Mouse (Mus musculus): ENCODE data around the gene Skap2.

Skap2 gene

DNA sequence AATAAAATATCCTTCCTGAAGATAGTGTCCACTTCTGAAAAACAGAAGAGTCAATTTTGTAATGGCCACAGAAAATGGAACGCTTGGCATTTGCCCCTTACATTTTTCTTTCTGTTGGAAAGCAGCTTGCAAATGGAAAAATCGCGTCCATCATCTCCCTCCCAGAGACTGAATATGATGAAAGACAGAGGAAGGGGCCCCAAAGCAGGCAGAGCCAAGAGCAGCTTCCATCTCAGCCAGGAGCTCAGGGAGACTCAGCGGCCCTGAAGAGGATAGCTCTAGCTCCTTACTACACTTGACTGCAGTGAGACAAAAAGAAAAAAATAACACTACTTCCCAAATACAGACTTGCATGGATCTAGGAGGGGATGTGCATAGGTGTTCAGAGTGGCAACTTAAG, 122.5 kb downstream of the Skap2 start:
- DNase-seq (ENCODE audit: low spot score in 2 of 2), result no peak

GRCm38 (mm10) chr6:51886902-51887431, 125.4 kb downstream of the Skap2 start:
- DNase-seq (ENCODE audit: low spot score in 2 of 2), result no peak

GRCm38 (mm10) chr6:51882880-51883274, 129.5 kb downstream of the Skap2 start:
- DNase-seq (ENCODE audit: low spot score in 2 of 2), result no peak

DNA sequence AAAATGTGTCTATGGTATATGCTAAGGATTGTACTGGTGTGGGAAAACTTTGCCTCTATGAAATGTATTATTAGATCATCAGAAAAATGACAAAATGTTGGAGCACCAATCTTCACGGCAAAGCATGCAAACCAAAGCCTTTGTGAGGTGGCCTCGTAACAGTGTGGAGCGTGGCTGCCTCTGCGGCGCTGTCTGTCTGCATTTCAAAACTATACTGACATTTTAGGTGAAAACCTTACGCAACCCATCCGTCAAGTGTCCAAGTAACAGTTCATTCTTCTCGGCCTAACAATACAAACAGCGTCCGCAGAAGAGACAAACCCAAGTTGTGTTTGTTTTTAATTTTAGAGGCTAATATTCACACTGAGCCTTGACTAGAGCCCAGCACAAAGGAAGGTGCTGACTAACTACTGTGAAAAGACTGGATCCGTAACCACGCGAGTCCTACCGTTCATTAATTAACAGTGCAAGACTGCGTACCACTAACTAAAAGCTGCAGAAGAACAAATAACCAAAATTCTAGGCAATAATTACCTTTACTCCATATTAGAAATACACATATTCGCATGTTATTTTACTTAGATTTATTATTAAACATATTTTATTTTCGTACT, 130.0 kb downstream of the Skap2 start:
- no peak for DNase-seq (ENCODE audit: low spot score in 2 of 2)

DNA sequence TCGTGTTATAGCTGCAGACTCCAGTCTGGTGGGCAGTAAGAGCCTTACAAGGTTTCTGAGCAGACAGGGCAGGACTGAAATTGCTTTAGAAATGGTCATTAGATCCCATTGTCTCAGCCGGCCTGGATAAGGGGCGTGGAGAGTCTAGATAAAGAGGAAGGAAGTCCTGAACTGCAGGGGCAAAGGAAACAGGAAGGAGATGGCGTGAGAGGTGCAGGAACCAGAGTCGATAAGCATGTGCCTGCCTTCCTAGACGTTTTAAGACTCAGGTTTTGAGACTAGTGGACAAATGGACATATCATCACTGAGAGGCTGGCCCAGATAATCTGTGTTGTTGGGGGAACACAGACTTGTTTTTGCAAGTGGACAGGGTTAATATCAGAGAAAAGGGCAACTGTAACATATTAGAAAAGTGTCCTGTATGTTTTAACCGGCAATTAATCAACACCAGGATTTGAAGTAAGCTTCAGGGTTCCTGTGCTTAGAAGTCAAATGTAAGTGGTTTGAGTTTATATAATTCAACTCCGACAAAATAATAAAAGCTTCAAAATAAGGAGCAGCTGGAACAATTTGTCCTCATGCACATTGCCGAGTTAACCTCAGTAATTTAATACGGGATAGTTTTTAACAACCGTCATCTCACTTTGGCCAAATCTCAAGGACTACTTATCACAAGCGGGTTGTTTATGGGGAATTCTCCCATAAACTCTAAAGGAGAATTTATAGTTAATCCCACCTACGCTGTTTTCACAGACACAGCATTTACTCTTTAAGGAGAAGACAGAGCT, 131.0 kb downstream of the Skap2 start:
- no peak for DNase-seq (ENCODE audit: low spot score in 2 of 2)

DNA sequence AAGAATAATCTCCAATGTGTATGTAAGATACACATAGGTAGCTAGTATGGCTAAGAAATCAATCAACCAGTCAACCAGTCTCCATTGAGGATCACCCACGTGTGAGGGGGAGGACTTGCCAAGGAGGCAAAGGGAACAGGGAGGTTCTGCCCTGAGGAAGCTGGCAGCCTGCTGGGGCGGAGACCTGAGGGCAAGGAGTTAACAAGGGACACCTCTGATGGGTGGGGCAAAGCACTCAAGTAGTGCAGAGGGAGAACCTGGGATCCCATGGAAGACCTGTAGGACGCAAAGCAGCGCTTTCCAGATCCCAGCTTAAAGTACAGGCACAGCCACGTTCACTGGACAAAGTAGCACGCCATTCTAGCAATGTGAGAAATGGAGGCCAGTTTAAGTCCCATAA, 131.6 kb downstream of the Skap2 start:
- DNase-seq (ENCODE audit: low spot score in 2 of 2), result no peak

DNA sequence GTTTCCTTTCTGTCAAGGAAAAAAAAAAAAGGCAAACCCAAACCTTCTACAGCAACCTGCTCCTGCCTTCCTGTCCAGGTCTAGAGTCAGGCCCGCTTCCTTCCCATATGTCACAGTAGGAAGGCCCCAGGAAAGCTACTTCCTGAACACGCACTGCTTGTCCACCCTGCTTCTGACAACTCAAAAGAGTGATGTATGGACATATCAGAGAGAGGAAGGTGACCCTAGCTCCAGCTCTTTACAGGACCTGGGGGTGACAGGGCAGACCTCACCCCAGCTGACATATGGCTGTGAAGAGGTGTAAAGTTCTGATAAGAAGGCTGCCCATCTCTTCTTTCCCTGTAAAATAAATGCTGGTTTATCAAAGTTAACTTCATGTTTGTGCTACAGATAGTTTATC, 133.8 kb downstream of the Skap2 start:
- no peak for DNase-seq (ENCODE audit: low spot score in 2 of 2)

DNA sequence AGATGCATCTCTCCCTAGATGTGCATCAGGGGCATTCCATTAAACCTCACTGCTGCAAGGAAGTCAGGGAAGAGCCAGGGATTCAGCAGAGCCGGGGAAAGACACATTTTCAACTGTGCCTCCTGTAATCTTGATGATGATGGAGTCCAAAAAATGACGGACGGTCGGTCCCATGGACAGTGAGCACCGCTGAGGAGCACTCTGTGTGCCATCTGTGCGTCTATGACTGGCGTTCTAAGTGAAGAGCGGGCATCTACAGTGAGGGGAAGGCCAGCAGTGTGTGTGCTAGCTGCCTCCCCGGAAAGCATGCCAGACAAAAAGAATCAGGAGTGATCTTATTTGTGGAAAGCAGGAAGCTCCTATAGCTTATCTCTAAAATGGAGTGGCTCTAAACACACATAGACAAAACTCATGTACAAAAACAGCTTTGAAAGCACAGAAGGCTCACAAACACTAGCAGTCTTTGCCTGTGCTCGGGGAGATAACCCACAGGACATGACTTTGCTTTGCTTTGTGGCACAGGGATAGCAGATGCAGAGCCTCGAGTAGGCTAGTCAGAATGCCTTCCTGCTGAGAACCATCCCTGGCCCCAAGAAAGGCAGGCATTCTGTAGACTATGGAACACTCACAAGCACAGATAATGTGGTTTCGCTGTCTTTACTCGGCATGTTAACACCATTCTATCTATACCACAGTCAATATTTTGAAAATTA, 135.4 kb downstream of the Skap2 start:
- no peak for DNase-seq (ENCODE audit: low spot score in 2 of 2)

DNA sequence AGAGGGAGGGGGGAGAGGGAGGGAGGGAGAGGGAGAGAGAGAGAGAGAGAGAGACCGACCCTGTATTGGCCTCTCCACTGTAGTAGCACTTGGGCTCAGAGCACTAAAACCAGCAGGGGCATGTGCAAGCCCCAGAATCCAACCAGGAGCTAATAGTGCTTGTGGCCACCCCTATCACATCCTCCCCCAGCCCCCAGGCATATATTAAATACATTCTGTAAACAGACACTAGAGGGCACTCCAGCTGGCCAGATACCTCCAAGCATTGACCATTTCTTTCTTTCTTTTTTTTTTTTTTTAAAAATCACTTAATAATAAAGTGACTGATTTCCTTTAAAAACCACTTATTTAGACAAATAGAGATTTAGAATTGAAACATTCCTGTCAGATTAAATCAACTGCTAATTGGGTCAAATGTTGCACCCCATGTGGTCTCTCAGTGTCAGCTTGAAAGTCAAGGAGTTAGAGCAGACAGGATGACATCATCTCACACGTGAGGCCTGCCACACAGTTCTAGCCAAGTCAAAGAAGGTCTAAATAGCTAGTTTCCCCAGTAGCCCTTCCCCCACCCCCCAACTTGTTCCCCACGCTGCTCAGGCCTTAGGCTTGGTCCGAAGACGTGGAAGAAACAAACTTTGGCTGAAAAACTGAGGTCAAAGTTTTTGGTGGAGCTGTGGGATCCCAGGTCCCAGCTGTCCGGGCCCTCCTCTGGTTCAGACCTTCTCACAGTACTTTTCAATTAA, 136.3 kb downstream of the Skap2 start:
- DNase-seq (ENCODE audit: low spot score in 2 of 2), result no peak

GRCm38 (mm10) chr6:51874035-51874434, 138.3 kb downstream of the Skap2 start:
- DNase-seq (ENCODE audit: low spot score in 2 of 2), result no peak

- no peak for DNase-seq (ENCODE audit: low spot score in 2 of 2)
These were observed 141.2 kb downstream of the Skap2 start for GRCm38 (mm10) chr6:51871135-51871534.

DNA sequence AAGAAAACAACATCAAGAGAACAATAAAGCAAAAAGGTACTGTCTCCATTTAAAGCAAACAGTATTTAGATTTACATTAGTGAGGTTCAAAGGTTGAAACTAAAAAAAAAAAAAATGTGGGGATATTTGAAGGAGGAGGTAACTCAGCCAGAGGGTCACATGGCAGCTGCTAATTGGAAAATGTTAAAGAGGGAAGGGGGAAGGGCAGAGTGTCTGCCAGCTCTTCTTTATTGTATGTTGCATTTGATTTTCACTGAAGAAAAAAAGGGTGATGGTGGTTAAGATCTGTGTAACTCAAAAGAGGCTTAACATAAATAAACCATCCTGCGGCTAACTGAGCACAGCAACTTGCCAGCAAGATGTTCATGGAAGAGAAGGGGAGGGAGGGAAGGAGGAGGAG, 142.1 kb downstream of the Skap2 start:
- no peak for DNase-seq (ENCODE audit: low spot score in 2 of 2)

DNA sequence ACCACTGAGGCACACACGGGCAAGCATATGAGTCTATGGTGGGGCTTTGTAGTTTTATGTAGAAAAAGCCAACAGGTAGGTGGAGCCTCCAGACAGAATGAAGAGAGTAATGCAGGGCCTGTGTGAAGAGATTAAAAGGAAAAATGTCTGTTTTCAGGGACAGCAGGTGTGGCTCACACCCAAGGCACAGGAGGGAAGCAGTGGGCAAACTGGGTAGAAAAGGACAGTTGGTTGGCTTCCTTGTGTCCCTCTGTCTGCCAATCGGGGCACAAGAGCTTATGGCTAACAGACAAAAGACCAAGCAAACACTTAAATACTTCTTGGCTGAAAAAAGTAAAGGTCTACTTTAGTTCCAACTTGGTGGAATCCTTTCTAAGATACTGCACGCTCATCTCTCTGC, 145.8 kb downstream of the Skap2 start:
- DNase-seq (ENCODE audit: low spot score in 2 of 2), result no peak

GRCm38 (mm10) chr6:51863508-51863907, 148.8 kb downstream of the Skap2 start:
- no peak for DNase-seq (ENCODE audit: low spot score in 2 of 2)

- DNase-seq (ENCODE audit: low spot score in 2 of 2), result no peak
These were observed 152.0 kb downstream of the Skap2 start for GRCm38 (mm10) chr6:51860300-51860699.

DNA sequence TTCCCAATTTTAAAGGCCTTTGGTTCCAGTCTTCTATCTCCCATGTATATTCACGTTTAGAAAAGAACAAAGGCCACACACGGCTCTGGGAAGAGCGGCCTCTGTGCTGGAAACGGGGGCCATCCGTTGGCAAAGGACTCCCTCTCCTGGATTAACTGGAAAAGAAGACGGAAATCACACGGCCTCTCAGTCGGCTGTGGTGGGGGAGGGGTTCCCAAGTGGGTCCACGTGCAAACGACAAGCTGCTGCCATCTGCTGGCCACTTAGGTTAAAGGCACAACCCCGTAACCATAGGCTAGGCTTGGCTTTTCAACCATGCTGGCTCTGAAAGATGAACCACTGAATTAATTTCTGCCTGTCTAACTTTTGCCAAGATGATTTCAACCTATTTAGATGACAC, 154.5 kb downstream of the Skap2 start:
- DNase-seq (ENCODE audit: low spot score in 2 of 2), result peak; percentile 49 to 72

- DNase-seq (ENCODE audit: low spot score in 2 of 2), result no peak
These were observed 159.1 kb downstream of the Skap2 start for GRCm38 (mm10) chr6:51853291-51853690.

- DNase-seq (ENCODE audit: low spot score in 2 of 2), result no peak
These were observed 159.7 kb downstream of the Skap2 start for GRCm38 (mm10) chr6:51852643-51853042.

DNA sequence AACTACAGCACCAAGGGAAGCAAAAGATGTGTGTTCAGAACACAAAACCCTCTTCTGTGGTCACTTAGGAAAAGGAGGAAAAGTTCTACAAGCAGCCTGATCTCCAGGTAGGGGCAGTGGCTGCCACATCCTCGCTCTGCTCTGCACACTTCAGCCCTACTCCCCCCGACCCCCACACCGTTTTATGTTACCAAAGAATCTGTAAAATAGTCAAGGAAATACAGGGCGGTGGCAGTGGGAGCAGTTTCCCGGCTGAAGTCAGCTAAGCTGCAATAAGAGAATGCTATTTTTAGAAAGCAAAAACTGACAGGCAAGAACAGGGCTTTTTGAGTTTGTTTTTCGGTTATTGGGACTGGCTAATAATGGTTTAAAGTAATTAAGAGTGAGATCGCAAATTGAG, 160.8 kb downstream of the Skap2 start:
- DNase-seq (ENCODE audit: low spot score in 2 of 2), result no peak

DNA sequence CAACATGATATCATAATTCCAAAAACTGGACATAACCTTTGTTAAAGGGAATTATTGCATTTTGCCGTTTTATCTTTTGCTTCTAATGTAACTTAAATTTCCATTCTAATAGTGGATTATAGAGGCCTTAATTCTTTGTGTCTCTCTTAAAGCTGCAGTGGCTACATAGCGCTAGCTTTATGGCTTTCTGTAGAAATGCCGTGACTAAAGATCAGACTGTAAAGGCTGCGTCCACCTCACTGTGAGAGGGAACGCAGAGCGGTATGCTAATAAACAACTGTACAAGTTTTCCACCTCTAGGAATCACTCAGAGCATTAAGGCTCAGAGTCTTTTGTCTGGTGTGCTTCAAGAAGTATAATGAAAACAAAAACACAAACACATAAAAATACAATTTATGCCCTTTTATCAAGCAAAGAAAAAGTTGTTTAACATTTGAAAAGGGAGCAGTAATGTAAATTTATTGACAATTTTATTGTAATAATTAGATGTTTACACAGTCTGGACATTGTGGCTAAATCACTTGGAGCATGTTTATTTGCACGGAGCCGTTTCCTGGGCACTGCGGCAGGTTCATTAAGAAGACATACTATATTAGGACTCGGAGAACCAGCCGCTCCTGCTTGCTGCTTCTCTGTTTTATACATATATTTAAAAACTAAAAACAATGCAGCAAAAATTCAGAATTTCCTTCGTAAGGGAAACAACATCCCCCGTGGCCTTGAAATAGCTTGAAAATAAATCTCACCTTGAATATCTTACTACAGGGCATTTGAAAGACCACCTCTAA, 162.1 kb downstream of the Skap2 start:
- no peak for DNase-seq (ENCODE audit: low spot score in 2 of 2)

- DNase-seq (ENCODE audit: low spot score in 2 of 2), result no peak
These were observed 162.8 kb downstream of the Skap2 start for GRCm38 (mm10) chr6:51849561-51849960.

All from natural killer cell, adult 2 months (primary cell).